In the genomic region with DNA sequence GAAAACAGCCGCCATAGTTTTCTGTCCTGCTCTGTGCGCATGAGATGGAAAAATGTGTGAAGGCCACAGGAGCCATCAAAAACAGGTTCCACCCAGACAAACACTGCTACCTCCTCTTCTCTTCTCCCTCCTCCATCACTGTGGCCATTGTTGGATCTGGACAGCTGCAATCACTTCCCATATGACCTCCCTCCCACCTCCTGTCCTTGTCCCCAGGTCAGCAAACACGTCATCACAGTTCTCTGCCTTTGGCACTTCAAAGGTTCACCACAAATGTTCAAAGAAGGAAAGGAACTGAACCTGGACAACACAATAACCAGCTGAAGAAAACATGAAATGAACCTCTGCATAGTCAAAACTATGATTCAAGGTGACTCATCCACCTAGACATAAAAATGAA, we compare ENCODE assay signal across 16 mouse cellular contexts.
"Had no signal": no experiment of that assay in that cellular context is flagged by ENCODE, and none has a peak within 500 bp of the region (broad histone marks: within the 10 kb centered on the region; RNA-seq: fewer than 3 reads in every experiment).

No protein-coding gene starts in this region.

- H3K27ac ChIP-seq: kidney, postnatal 0 days; layer of hippocampus, adult 2 months; liver, embryonic 13.5 days; macrophage; midbrain, embryonic 12.5 days; neural tube, embryonic 13.5 days had no signal

- H3K4me1 ChIP-seq: liver, embryonic 13.5 days; midbrain, embryonic 12.5 days; neural tube, embryonic 13.5 days had no signal

- H3K9ac ChIP-seq: liver, embryonic 13.5 days; lung, embryonic 14.5 days; midbrain, embryonic 12.5 days; neural tube, embryonic 13.5 days had no signal

- DNase-seq: kidney, postnatal 25 days; layer of hippocampus, adult 9-11 months; liver, embryonic 13.5 days; lung, embryonic 14.5 days; retina, postnatal 1 day; right cerebral cortex, postnatal 25 days; thymus, adult 18-20 months; thymus, postnatal 36 days had no signal

- H3K9me3 ChIP-seq: liver, embryonic 13.5 days; midbrain, embryonic 12.5 days; neural tube, embryonic 13.5 days had no signal

- H3K36me3 ChIP-seq: liver, embryonic 13.5 days; midbrain, embryonic 12.5 days; neural tube, embryonic 13.5 days had no signal

- H3K27me3 ChIP-seq: liver, embryonic 13.5 days; midbrain, embryonic 12.5 days; neural tube, embryonic 13.5 days had no signal

- ATAC-seq: lung, postnatal 0 days; midbrain, embryonic 16.5 days had no signal

- H3K4me3 ChIP-seq: layer of hippocampus, adult 2 months; liver, embryonic 13.5 days; midbrain, embryonic 12.5 days; myocyte; neural tube, embryonic 13.5 days had no signal

- H3K4me2 ChIP-seq: liver, embryonic 13.5 days; lung, embryonic 14.5 days; midbrain, embryonic 12.5 days; neural tube, embryonic 13.5 days had no signal
